Comparison of ENCODE assay signal across 8 mouse cellular contexts in the genomic region with DNA sequence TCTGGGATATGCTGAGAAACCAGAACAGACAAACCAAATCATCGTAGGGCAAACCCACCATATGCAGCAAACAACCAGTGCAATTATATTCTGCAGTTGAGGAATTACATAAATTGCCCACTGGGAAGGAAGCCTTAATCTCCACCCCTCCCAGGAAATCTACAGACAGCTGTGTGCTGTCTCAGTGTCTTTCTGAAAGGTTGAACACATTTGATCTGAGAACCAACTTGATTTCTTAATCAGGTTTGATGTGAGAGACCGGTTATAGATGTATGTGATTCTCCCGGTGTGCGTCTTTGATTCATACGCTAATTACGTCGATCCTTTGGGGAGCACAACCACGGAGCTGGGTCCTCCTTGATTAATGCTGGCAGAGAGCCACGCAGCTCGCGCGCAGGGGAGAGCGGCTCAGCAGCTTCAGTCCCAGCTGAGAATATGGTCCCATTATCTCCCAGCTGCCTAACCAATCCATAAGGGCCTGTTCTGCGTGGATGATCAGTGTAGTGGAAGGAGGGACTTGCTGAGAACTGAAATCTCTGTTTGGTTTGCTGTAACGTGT.
DNase-seq lines count a peak whose midpoint lies in the region; ATAC-seq lines count a peak whose summit lies in the region.

No protein-coding gene starts in this region.

- H3K27ac ChIP-seq in embryonic facial prominence, embryonic 11.5 days (replicated peaks; ENCODE audit: low read depth, low read length), result no peak overlapping the region
- peak overlapping the region; percentile 37; the same call in 1 of the 2 replicates for H3K27ac ChIP-seq in hindbrain, embryonic 15.5 days (replicated peaks)

- peak overlapping the region; percentile 13; the same call in 1 of the 2 replicates for H3K9ac ChIP-seq in embryonic facial prominence, embryonic 11.5 days (replicated peaks; ENCODE audit: low read length)
- peak overlapping the region; percentile 41 for H3K9ac ChIP-seq in hindbrain, embryonic 15.5 days

- H3K9me3 ChIP-seq in embryonic facial prominence, embryonic 11.5 days (replicated peaks; ENCODE audit: control insufficient read depth, low read length), result no peaks in the 10 kb centered on the region
- no peaks in the 10 kb centered on the region for H3K9me3 ChIP-seq in hindbrain, embryonic 15.5 days

- peak; percentile 16 for DNase-seq in gastrocnemius, postnatal 10 days
- no peak for DNase-seq in gastrocnemius, adult 8-10 months (ENCODE audit: low spot score in 2 of 2)
- peak; percentile 46 for DNase-seq in adrenal gland, adult 2 months
- peak; percentile 29 for DNase-seq in embryonic facial prominence, embryonic 11.5 days (ENCODE audit: low spot score)
- DNase-seq in left cerebral cortex, postnatal 25 days (ENCODE audit: low spot score in 2 of 2), result peak; percentile 68 to 75
- DNase-seq in retina, adult 2 months (ENCODE audit: low read depth, low spot score), result peak; percentile 26
- DNase-seq in thymus, postnatal 4 days, result no peak

- intact Hi-C loops in left cerebral cortex, postnatal 25 days (cut with DNase I), result no loop called here

- WGBS in embryonic facial prominence, embryonic 11.5 days, result 24% methylated on average over 15 of the region's 15 CpGs
- 5% methylated on average over 15 of the region's 15 CpGs for WGBS in hindbrain, embryonic 15.5 days

- H3K36me3 ChIP-seq in embryonic facial prominence, embryonic 11.5 days (replicated peaks; ENCODE audit: control insufficient read depth, insufficient read depth, low read depth, low read length), result no peaks in the 10 kb centered on the region
- no peaks in the 10 kb centered on the region for H3K36me3 ChIP-seq in hindbrain, embryonic 15.5 days

- peak overlapping the region; percentile 15 for H3K4me3 ChIP-seq in embryonic facial prominence, embryonic 11.5 days (ENCODE audit: low read depth, low read length)
- peak overlapping the region; percentile 40 for H3K4me3 ChIP-seq in hindbrain, embryonic 15.5 days

- peak; percentile 78; the same call in 1 of the 2 replicates for ATAC-seq in embryonic facial prominence, embryonic 11.5 days (replicated peaks; ENCODE audit: insufficient number of reproducible peaks, low FRiP score, low TSS enrichment, low read depth)
- ATAC-seq in hindbrain, embryonic 15.5 days (ENCODE audit: low FRiP score, low read depth), result peak; percentile 91

- peak overlapping the region; percentile 30 for H3K4me2 ChIP-seq in embryonic facial prominence, embryonic 11.5 days (ENCODE audit: low read depth, low read length)
- peak overlapping the region; percentile 57 for H3K4me2 ChIP-seq in hindbrain, embryonic 15.5 days

- H3K27me3 ChIP-seq in embryonic facial prominence, embryonic 11.5 days (ENCODE audit: control insufficient read depth, insufficient read depth, low read length), result no peaks in the 10 kb centered on the region
- H3K27me3 ChIP-seq in hindbrain, embryonic 15.5 days, result no peaks in the 10 kb centered on the region

- H3K4me1 ChIP-seq in embryonic facial prominence, embryonic 11.5 days (ENCODE audit: control insufficient read depth, insufficient read depth, low read length), result peaks cover 3% of the 10 kb centered on the region; the same call in 1 of the 2 replicates
- H3K4me1 ChIP-seq in hindbrain, embryonic 15.5 days (replicated peaks), result peaks cover 5% of the 10 kb centered on the region; the same call in 1 of the 2 replicates

Comparison
In these comparisons a context has a peak if more than half of its experiments do, and no peak if none do; other contexts are left out.
1. DNase-seq: peak in gastrocnemius, postnatal 10 days (single experiment), adrenal gland, adult 2 months (single experiment), embryonic facial prominence, embryonic 11.5 days (single experiment), left cerebral cortex, postnatal 25 days (2 of 2) and retina, adult 2 months (single experiment); none in gastrocnemius, adult 8-10 months (0 of 2) and thymus, postnatal 4 days (single experiment).